Mouse (Mus musculus) CH12.LX (cell line): ENCODE measurements at regions not wholly inside any gene's neighbourhood (a gene's known extent, or its start where the extent isn't known, plus 50 kb on each side); places are given as distances from the start of the nearest gene placed in this dataset.

Source experiments
- DNase-seq: peaks from one replicate; pipeline ENCODE4 v3.0.0-alpha.2; 2013; ENCODE audit errors: extremely low read depth
- H3K27ac ChIP-seq: 2 replicates; pipeline ENCODE4 v1.5.1; 2012; ENCODE audit warnings: low read depth, mild to moderate bottlenecking, control low read depth, moderate library complexity; ENCODE audit not compliant: insufficient read depth
- H3K27me3 ChIP-seq: replicated peaks from 2 replicates; pipeline ENCODE3; 2012; ENCODE audit warnings: inconsistent platforms
- H3K36me3 ChIP-seq, 2 experiments: replicated peaks in 1 of 2; 2 replicates each; pipeline versions ENCODE3 to v1.6.1; 2012; ENCODE audit warnings: inconsistent platforms in 1 of 2, low read length in 1 of 2, mild to moderate bottlenecking in 1 of 2, mixed read lengths in 1 of 2, moderate library complexity in 1 of 2; ENCODE audit not compliant: control insufficient read depth in 1 of 2, insufficient read depth in 1 of 2
- H3K4me1 ChIP-seq, 2 experiments: 2 replicates each; pipeline ENCODE4 v1.6.1; 2012; ENCODE audit warnings: inconsistent platforms in 1 of 2, moderate library complexity in 1 of 2; ENCODE audit not compliant: insufficient read depth in 2 of 2, control insufficient read depth in 1 of 2
- H3K4me2 ChIP-seq: 2 replicates; pipeline ENCODE4 v1.6.1; 2012; ENCODE audit warnings: low read depth, mild to moderate bottlenecking, control low read depth; ENCODE audit not compliant: poor library complexity, insufficient read depth, severe bottlenecking
- H3K4me3 ChIP-seq, 3 experiments: fragments of 150-350 bp in 1 of 3; sonication (generic) in 1 of 3; replicated peaks in 1 of 3; 2 replicates each; pipeline versions ENCODE3 to v1.5.1; 2011 to 2012; ENCODE audit warnings: low read depth in 2 of 3, low read length in 2 of 3, mild to moderate bottlenecking in 2 of 3, moderate library complexity in 2 of 3, control low read depth in 1 of 3, improper control_type of control experiment in 1 of 3, inconsistent platforms in 1 of 3, mixed read lengths in 1 of 3; ENCODE audit not compliant: poor library complexity in 1 of 3
- H3K79me2 ChIP-seq: replicated peaks from 2 replicates; pipeline ENCODE4 v1.6.1; 2012; ENCODE audit warnings: mild to moderate bottlenecking, moderate library complexity; ENCODE audit not compliant: control insufficient read depth, poor library complexity, insufficient read depth, severe bottlenecking; ENCODE audit errors: extremely low read depth
- H3K9ac ChIP-seq: 2 replicates; pipeline ENCODE4 v1.6.1; 2012; ENCODE audit warnings: low read depth, mild to moderate bottlenecking, control low read depth, moderate library complexity; ENCODE audit not compliant: insufficient read depth
- H3K9me3 ChIP-seq: replicated peaks from 2 replicates; pipeline ENCODE3; 2012; ENCODE audit warnings: low read length, inconsistent platforms, mixed read lengths
- CHD1 ChIP-seq: IDR thresholded peaks from 2 replicates; pipeline ENCODE4 v1.6.1; 2012; ENCODE audit warnings: low read depth, low read length, improper control_type of control experiment, inconsistent platforms
- ETS1 ChIP-seq: conservative IDR thresholded peaks from 2 replicates; pipeline ENCODE4 v1.6.1; 2012; ENCODE audit warnings: low read depth, mild to moderate bottlenecking, inconsistent platforms, low read length, improper control_type of control experiment, moderate library complexity
- HCFC1 ChIP-seq: IDR thresholded peaks from 2 replicates; pipeline ENCODE4 v1.6.1; 2012; ENCODE audit warnings: low read depth, mild to moderate bottlenecking, inconsistent platforms, low read length, improper control_type of control experiment
- MAFK ChIP-seq: IDR thresholded peaks from 2 replicates; pipeline ENCODE4 v1.6.1; 2011; ENCODE audit warnings: low read length, improper control_type of control experiment; ENCODE audit not compliant: insufficient replicate concordance
- MAX ChIP-seq: IDR thresholded peaks from 2 replicates; pipeline ENCODE4 v1.6.1; 2011; ENCODE audit warnings: low read length, improper control_type of control experiment
- MEF2A ChIP-seq: IDR thresholded peaks from 2 replicates; pipeline ENCODE4 v1.6.1; 2014; ENCODE audit warnings: low read depth, mild to moderate bottlenecking, inconsistent platforms, low read length, improper control_type of control experiment, borderline replicate concordance
- NRF1 ChIP-seq: IDR thresholded peaks from 2 replicates; pipeline ENCODE4 v1.6.1; 2014; ENCODE audit warnings: low read depth, mild to moderate bottlenecking, inconsistent platforms, low read length, improper control_type of control experiment, moderate library complexity
- PAX5 ChIP-seq: IDR thresholded peaks from 2 replicates; pipeline ENCODE4 v1.6.1; 2012; ENCODE audit warnings: low read length, inconsistent platforms, mixed read lengths
- RCOR1 ChIP-seq: conservative IDR thresholded peaks from 2 replicates; pipeline ENCODE4 v1.6.1; 2012; ENCODE audit warnings: low read depth, mild to moderate bottlenecking, inconsistent platforms, low read length, improper control_type of control experiment
- SMC3 ChIP-seq: IDR thresholded peaks from 2 replicates; pipeline ENCODE4 v1.6.1; 2011; ENCODE audit warnings: low read depth, low read length, improper control_type of control experiment
- TBP ChIP-seq: conservative IDR thresholded peaks from 2 replicates; pipeline ENCODE4 v1.6.1; 2011; ENCODE audit warnings: low read depth, low read length, improper control_type of control experiment
- TCF12 ChIP-seq: IDR thresholded peaks from 2 replicates; pipeline ENCODE4 v1.6.1; 2014; ENCODE audit warnings: low read depth, mild to moderate bottlenecking, inconsistent platforms, low read length, improper control_type of control experiment
- ZC3H11A ChIP-seq: IDR thresholded peaks from 2 replicates; pipeline ENCODE4 v1.6.1; 2012; ENCODE audit warnings: low read depth, mild to moderate bottlenecking, inconsistent platforms, low read length, improper control_type of control experiment
- ZNF384 ChIP-seq: IDR thresholded peaks from 2 replicates; pipeline ENCODE4 v1.6.1; 2012; ENCODE audit warnings: low read depth, low read length, improper control_type of control experiment, inconsistent platforms
- dilution Hi-C: fragments of 300-500 bp; cut with MboI; formaldehyde crosslinking; loops from 2 replicates; pipeline ENCODE4 v1.14.3; 2020; ENCODE audit warnings: low sequenced_read_pairs; ENCODE audit not compliant: extremely low pct_unique_long_range_greater_than_20kb, extremely low pct_ligation_motif_present
- in situ Hi-C: fragments of 300-500 bp; cut with MboI; formaldehyde crosslinking; loops from 3 replicates; pipeline ENCODE4 v1.14.3; 2019; ENCODE audit warnings: low sequenced_read_pairs, low pct_ligation_motif_present, low pct_unique_long_range_greater_than_20kb, mixed read lengths

DNA sequence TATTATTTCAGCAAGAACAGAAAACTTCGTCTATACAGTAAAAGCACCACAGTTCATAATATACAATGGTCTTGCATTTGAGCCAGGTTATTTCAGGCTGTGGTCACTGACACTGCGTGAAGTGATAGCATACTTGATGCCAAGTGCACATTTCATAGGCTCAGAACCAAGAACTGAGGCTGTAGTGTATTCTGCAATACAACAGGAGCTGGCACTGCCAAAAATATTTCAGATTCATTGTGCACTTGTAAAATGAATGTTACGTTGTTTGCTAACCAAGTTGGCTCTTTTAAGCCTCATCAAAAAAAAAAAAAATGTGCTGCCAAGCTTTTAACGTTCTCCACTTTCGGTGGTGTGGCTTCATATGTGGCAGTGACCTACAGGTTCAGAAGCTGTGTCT lies 261.4 kb upstream of the Gm11146 start:
- dilution Hi-C loops (no loop called here), in situ Hi-C loops (no loop called here)
- Histone ChIP-seq H3K27ac (no peak overlapping the region), H3K4me3 (no peak overlapping the region), H3K4me2 (no peak overlapping the region), H3K9ac (no peak overlapping the region), H3K9me3 (peaks cover 55% of the 10 kb centered on the region), H3K79me2 (no peaks in the 10 kb centered on the region), H3K27me3 (no peaks in the 10 kb centered on the region), H3K4me1 (no peaks in the 10 kb centered on the region), H3K36me3 (no peaks in the 10 kb centered on the region)
- no peak for TF ChIP-seq ETS1
- TF ChIP-seq RCOR1: no peak
- TF ChIP-seq TCF12: no peak
- TF ChIP-seq HCFC1: no peak
- TF ChIP-seq SMC3: no peak
- TF ChIP-seq MAX: no peak
- TF ChIP-seq ZNF384: no peak
- TF ChIP-seq ZC3H11A: no peak
- no peak for TF ChIP-seq NRF1
- no peak for TF ChIP-seq CHD1
- no peak for TF ChIP-seq MEF2A
- no peak for TF ChIP-seq TBP
- no peak for DNase-seq

DNA sequence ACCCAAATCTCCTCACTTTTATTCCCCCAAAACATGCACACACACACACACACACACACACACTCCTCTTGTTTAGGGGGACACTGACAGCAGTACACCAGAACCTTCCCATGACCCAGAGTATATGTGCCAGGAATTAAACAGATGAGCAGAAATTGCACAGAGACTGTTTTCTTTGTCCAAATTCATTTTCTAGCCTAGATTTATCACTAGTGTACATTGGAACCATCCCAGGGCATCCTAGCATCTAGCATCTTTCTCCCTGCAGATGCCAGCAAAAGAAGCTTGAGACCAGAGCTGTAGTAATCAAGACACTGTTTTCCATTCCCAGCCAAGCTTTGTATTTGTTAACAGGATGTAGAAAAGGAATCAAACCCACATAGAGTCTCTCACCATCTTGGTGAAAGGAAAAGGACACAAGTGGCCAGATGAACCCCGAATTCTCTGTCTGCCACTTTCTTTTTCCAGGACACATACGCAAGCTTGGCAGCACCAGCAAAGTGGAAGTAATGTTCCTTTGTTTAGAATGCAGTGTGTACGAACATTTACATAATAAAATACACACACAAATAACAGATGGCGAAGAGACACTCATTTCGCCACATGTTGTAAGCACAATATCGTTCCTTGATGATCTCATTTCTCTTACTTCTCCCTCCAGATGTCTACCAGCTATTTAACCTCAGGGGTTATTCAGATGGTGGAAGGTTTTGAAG lies 250.3 kb upstream of the Gm11146 start:
- H3K4me3 ChIP-seq: no peak overlapping the region
- H3K36me3 ChIP-seq: no peaks in the 10 kb centered on the region
- no peak overlapping the region for H3K9ac ChIP-seq
- TF ChIP-seq MAFK: no peak
- TF ChIP-seq PAX5: no peak
- TF ChIP-seq, all 38 proteins: peak for 0
- H3K27ac ChIP-seq: no peak overlapping the region
- H3K9me3 ChIP-seq: peaks cover 46% of the 10 kb centered on the region
- H3K27me3 ChIP-seq: no peaks in the 10 kb centered on the region
- H3K4me2 ChIP-seq: no peak overlapping the region
- H3K4me1 ChIP-seq: no peaks in the 10 kb centered on the region
- no peaks in the 10 kb centered on the region for H3K79me2 ChIP-seq
- in situ Hi-C loops: no loop called here
- dilution Hi-C loops: no loop called here
- no peak for DNase-seq
